Mouse (Mus musculus): ENCODE results near the gene Galntl6.

- TF ChIP-seq MAX (IDR thresholded peaks at IDR 0.05; ENCODE audit: low read depth) (no peak), SRF (IDR thresholded peaks at IDR 0.05; ENCODE audit: control insufficient read depth, insufficient read length, low read depth) (no peak), POLR2A (IDR thresholded peaks at IDR 0.05; ENCODE audit: insufficient read length, low read depth) (no peak), TCF12 (IDR thresholded peaks at IDR 0.05; ENCODE audit: insufficient read depth, poor library complexity, severe bottlenecking) (no peak), USF1 (IDR thresholded peaks at IDR 0.05; ENCODE audit: low read depth) (no peak)
Observed at GRCm38 (mm10) chr8:57959136-57959535, 953.3 kb downstream of the Galntl6 start.

Data from myocyte (in vitro differentiated cells).